9 mouse cellular contexts compared by ENCODE assay signal in genomic region chr11:103201664-103202063, GRCm38 (mm10). TPM values are rescaled to one million over a fixed set of nuclear protein-coding genes. Genes with fewer than 3 reads are reported as not detected.
A peak's percentile ranks its signal among the peaks of the same experiment; 100 is the strongest.
DNase-seq lines count a peak whose midpoint lies in the region; ATAC-seq lines count a peak whose summit lies in the region.
"Had no signal": no experiment of that assay in that cellular context is flagged by ENCODE, and none has a peak within 500 bp of the region (broad histone marks: within the 10 kb centered on the region; RNA-seq: fewer than 3 reads in every experiment).

No protein-coding gene starts in this region.

- H3K4me3 ChIP-seq in midbrain, embryonic 14.5 days (replicated peaks; ENCODE audit: low read depth, low read length), result no peak overlapping the region
- no peak overlapping the region for H3K4me3 ChIP-seq in midbrain, embryonic 11.5 days (ENCODE audit: low read depth, low read length)
- H3K4me3 ChIP-seq: limb, embryonic 12.5 days had no signal

- 0 out of 2 replicates have a peak overlapping the region, but pooled peaks have one; percentile 0 for H3K9ac ChIP-seq in midbrain, embryonic 14.5 days (replicated peaks; ENCODE audit: low read length)
- no peak overlapping the region for H3K9ac ChIP-seq in midbrain, embryonic 11.5 days (ENCODE audit: low read length)
- H3K9ac ChIP-seq: limb, embryonic 12.5 days had no signal

- H3K27ac ChIP-seq in midbrain, embryonic 14.5 days (replicated peaks; ENCODE audit: low read depth, low read length), result no peak overlapping the region
- H3K27ac ChIP-seq in midbrain, embryonic 11.5 days (ENCODE audit: low read depth, low read length), result no peak overlapping the region
- H3K27ac ChIP-seq: limb, embryonic 12.5 days had no signal

- no peak overlapping the region for H3K4me2 ChIP-seq in midbrain, embryonic 14.5 days (ENCODE audit: low read length)
- H3K4me2 ChIP-seq in midbrain, embryonic 11.5 days, result no peak overlapping the region
- H3K4me2 ChIP-seq: limb, embryonic 12.5 days had no signal

- H3K36me3 ChIP-seq in midbrain, embryonic 14.5 days (ENCODE audit: control insufficient read depth, insufficient read depth, low read length), result peaks cover 3% of the 10 kb centered on the region; the same call in 1 of the 2 replicates
- H3K36me3 ChIP-seq in midbrain, embryonic 11.5 days (ENCODE audit: control insufficient read depth, insufficient read depth, low read length), result no peaks in the 10 kb centered on the region
- H3K36me3 ChIP-seq: limb, embryonic 12.5 days had no signal

- 19% methylated on average over 6 of the region's 6 CpGs for WGBS in midbrain, embryonic 14.5 days
- 28% methylated on average over 6 of the region's 6 CpGs for WGBS in midbrain, embryonic 11.5 days

- ATAC-seq in midbrain, embryonic 14.5 days (ENCODE audit: low FRiP score, low TSS enrichment), result peak; percentile 69; the same call in 1 of the 2 replicates
- ATAC-seq in midbrain, embryonic 11.5 days (ENCODE audit: low FRiP score), result no peak

- H3K9me3 ChIP-seq in midbrain, embryonic 14.5 days (ENCODE audit: control insufficient read depth, low read length), result no peaks in the 10 kb centered on the region
- no peaks in the 10 kb centered on the region for H3K9me3 ChIP-seq in midbrain, embryonic 11.5 days (ENCODE audit: control insufficient read depth, low read length)
- H3K9me3 ChIP-seq: limb, embryonic 12.5 days had no signal

- peak; percentile 69 for DNase-seq in adrenal gland, adult 2 months
- DNase-seq in adrenal gland, adult 8-10 months, result no peak
- peak; percentile 83 for DNase-seq in midbrain, embryonic 14.5 days
- DNase-seq in midbrain, embryonic 11.5 days (ENCODE audit: low spot score, missing footprints), result no peak
- peak; percentile 74 to 91 for DNase-seq in frontal cortex, adult 2 months (ENCODE audit: extremely low spot score in 1 of 2, low spot score in 1 of 2)
- peak; percentile 71 to 72 for DNase-seq in layer of hippocampus, postnatal 25 days (ENCODE audit: extremely low spot score in 1 of 2, low spot score in 1 of 2)
- peak; percentile 43 for DNase-seq in retina, postnatal 7 days (ENCODE audit: low read depth, low spot score)
- no peak for DNase-seq in urinary bladder, postnatal 10 days (ENCODE audit: low spot score)

- H3K4me1 ChIP-seq in midbrain, embryonic 14.5 days (ENCODE audit: control insufficient read depth, insufficient read depth, low read length), result peaks cover 17% of the 10 kb centered on the region
- peaks cover 8% of the 10 kb centered on the region; the same call in 1 of the 2 replicates for H3K4me1 ChIP-seq in midbrain, embryonic 11.5 days (ENCODE audit: control insufficient read depth, insufficient read depth, low read length)

- H3K27me3 ChIP-seq in midbrain, embryonic 14.5 days (ENCODE audit: control insufficient read depth, insufficient read depth, low read length), result peaks cover 37% of the 10 kb centered on the region
- H3K27me3 ChIP-seq in midbrain, embryonic 11.5 days (ENCODE audit: control insufficient read depth, insufficient read depth, low read length), result peaks cover 39% of the 10 kb centered on the region

RNA-seq across cellular contexts. Expression of gene 1700023F06Rik, which starts 6.7 kb away (rescaled TPM):
- under 1 TPM; 0.45 to 0.52 TPM for total RNA-seq in adrenal gland, adult 2 months (2021)
- polyA plus RNA-seq in adrenal gland, adult 2 months (2012; rRNA removed), result 1.4 and 2.1 TPM in 2 replicates
- total RNA-seq in adrenal gland, adult 8-10 months (2022), result under 1 TPM in 3 of 4 experiments, not detected in 1; 0.27 to 0.83 (median 0.66) TPM
- 0.88 and 2.1 TPM in 2 replicates for polyA plus RNA-seq in midbrain, embryonic 14.5 days (2014; fragmentation: Nextera tagmentation; extraction: Ambion mirVana)
- polyA plus RNA-seq in midbrain, embryonic 11.5 days (2014; fragmentation: Nextera tagmentation; extraction: Ambion mirVana), result 0.12 and 0.14 TPM in 2 replicates
- 5.3 and 6.0 TPM in 2 replicates for polyA plus RNA-seq in frontal cortex, adult 2 months (2012; rRNA removed)
- 1 to 10 TPM; 1.1 to 1.5 TPM for total RNA-seq in layer of hippocampus, postnatal 25 days (2021)

RNA-seq across cellular contexts. Expression of gene Spata32, which starts 16.6 kb away (rescaled TPM):
- total RNA-seq in adrenal gland, adult 2 months (2021), result not detected
- not detected in 2 replicates for polyA plus RNA-seq in adrenal gland, adult 2 months (2012; rRNA removed)
- not detected for total RNA-seq in adrenal gland, adult 8-10 months (2022)
- polyA plus RNA-seq in midbrain, embryonic 14.5 days (2014; fragmentation: Nextera tagmentation; extraction: Ambion mirVana), result 0.25 and 0.27 TPM in 2 replicates
- 0.15 TPM in 1 of 2 replicates, not detected in the other for polyA plus RNA-seq in midbrain, embryonic 11.5 days (2014; fragmentation: Nextera tagmentation; extraction: Ambion mirVana)
- polyA plus RNA-seq in frontal cortex, adult 2 months (2012; rRNA removed), result 1.4 and 1.5 TPM in 2 replicates
- total RNA-seq in layer of hippocampus, postnatal 25 days (2021), result 1 to 10 TPM in 1 of 2 experiments, under 1 TPM in 1; 0.81 to 1.7 TPM
- polyA plus RNA-seq: limb, embryonic 12.5 days had no signal

RNA-seq across cellular contexts. Expression of gene Fmnl1, which starts 30.8 kb away (rescaled TPM):
- total RNA-seq in adrenal gland, adult 2 months (2021), result 10 to 100 TPM; 18.9 to 24.2 TPM
- polyA plus RNA-seq in adrenal gland, adult 2 months (2012; rRNA removed), result 16.3 and 19.2 TPM in 2 replicates
- total RNA-seq in adrenal gland, adult 8-10 months (2022), result 10 to 100 TPM; 29.3 to 40.6 (median 30.6) TPM
- polyA plus RNA-seq in midbrain, embryonic 14.5 days (2014; fragmentation: Nextera tagmentation; extraction: Ambion mirVana), result 4.3 and 5.2 TPM in 2 replicates
- polyA plus RNA-seq in midbrain, embryonic 11.5 days (2014; fragmentation: Nextera tagmentation; extraction: Ambion mirVana), result 0.65 and 0.87 TPM in 2 replicates
- 76.2 and 85.2 TPM in 2 replicates for polyA plus RNA-seq in frontal cortex, adult 2 months (2012; rRNA removed)
- total RNA-seq in layer of hippocampus, postnatal 25 days (2021), result 100 to 1,000 TPM; 127 to 147 TPM

Comparison
In these comparisons a context has a peak if more than half of its experiments do, and no peak if none do; other contexts are left out.
1. DNase-seq: peak in adrenal gland, adult 2 months (single experiment), midbrain, embryonic 14.5 days (single experiment), frontal cortex, adult 2 months (2 of 2), layer of hippocampus, postnatal 25 days (2 of 2) and retina, postnatal 7 days (single experiment); none in adrenal gland, adult 8-10 months (single experiment), midbrain, embryonic 11.5 days (single experiment) and urinary bladder, postnatal 10 days (single experiment).